In genomic region chr13:45528787-45529186, GRCm38 (mm10) we compare ENCODE assay signal across 16 mouse cellular contexts. TPM values are rescaled to one million over a fixed set of nuclear protein-coding genes. Genes with fewer than 3 reads are reported as not detected.
A peak's percentile ranks its signal among the peaks of the same experiment; 100 is the strongest.
DNase-seq lines count a peak whose midpoint lies in the region; ATAC-seq lines count a peak whose summit lies in the region.
"Had no signal": no experiment of that assay in that cellular context is flagged by ENCODE, and none has a peak within 500 bp of the region (broad histone marks: within the 10 kb centered on the region; RNA-seq: fewer than 3 reads in every experiment).

No protein-coding gene starts in this region.

- peak overlapping the region; percentile 32; the same call in 1 of the 2 replicates for H3K9ac ChIP-seq in heart, embryonic 16.5 days (ENCODE audit: low read length)
- H3K9ac ChIP-seq: forebrain, embryonic 12.5 days; kidney, embryonic 15.5 days had no signal

- H3K9me3 ChIP-seq in heart, embryonic 16.5 days (replicated peaks; ENCODE audit: control insufficient read depth, low read length): no peaks in the 10 kb centered on the region
- H3K9me3 ChIP-seq: forebrain, embryonic 12.5 days; kidney, embryonic 15.5 days had no signal

- H3K4me2 ChIP-seq in heart, embryonic 16.5 days (ENCODE audit: low read depth, low read length): peak overlapping the region; percentile 28; the same call in 1 of the 2 replicates
- H3K4me2 ChIP-seq: forebrain, embryonic 12.5 days; kidney, embryonic 15.5 days had no signal

- H3K4me1 ChIP-seq in heart, embryonic 16.5 days (ENCODE audit: control insufficient read depth, insufficient read depth, low read length): peaks cover 72% of the 10 kb centered on the region

- no peaks in the 10 kb centered on the region for H3K27me3 ChIP-seq in heart, embryonic 16.5 days (ENCODE audit: control insufficient read depth, insufficient read depth, low read length)
- H3K27me3 ChIP-seq: forebrain, embryonic 12.5 days; kidney, embryonic 15.5 days had no signal

- H3K36me3 ChIP-seq in heart, embryonic 16.5 days (ENCODE audit: control insufficient read depth, insufficient read depth): peaks cover 13% of the 10 kb centered on the region
- H3K36me3 ChIP-seq: forebrain, embryonic 12.5 days; kidney, embryonic 15.5 days had no signal

- 35% methylated on average over 4 of the region's 4 CpGs for WGBS in heart, embryonic 16.5 days

- peak; percentile 56; the same call in 1 of the 2 replicates for ATAC-seq in heart, embryonic 16.5 days (replicated peaks; ENCODE audit: extremely low read depth, insufficient read depth, low FRiP score)
- ATAC-seq in cerebellum, adult (ENCODE audit: insufficient number of reproducible peaks, low FRiP score, low TSS enrichment): peak; percentile 54; the same call in 1 of the 2 replicates
- ATAC-seq: CD4-positive, CD25-positive, alpha-beta regulatory T cell, adult 4 months had no signal

- peak overlapping the region; percentile 98 for H3K27ac ChIP-seq in heart, embryonic 16.5 days (ENCODE audit: low read length)
- H3K27ac ChIP-seq: forebrain, embryonic 12.5 days; layer of hippocampus, adult 2 months had no signal

- H3K4me3 ChIP-seq in heart, embryonic 16.5 days (ENCODE audit: low read length): no peak overlapping the region
- H3K4me3 ChIP-seq: forebrain, embryonic 12.5 days; kidney, embryonic 15.5 days; layer of hippocampus, adult 2 months had no signal

- no peak for DNase-seq in heart, postnatal 25 days (ENCODE audit: low spot score)
- peak; percentile 69 for DNase-seq in cerebellum, adult 11-12 months
- DNase-seq in cerebellum, postnatal 36 days: peak; percentile 60 to 74
- no peak for DNase-seq in ovary, adult 18-20 months (ENCODE audit: low spot score)
- DNase-seq in kidney, postnatal 36 days: no peak
- DNase-seq: adrenal gland, adult 8-10 months; embryo, embryonic 11 days; lung, postnatal 14 days; right cerebral cortex, postnatal 4 days; thymus, adult 2 months had no signal

- intact Hi-C loops in heart, postnatal 25 days (cut with DNase I): no loop called here

RNA-seq across cellular contexts. Expression of gene Gmpr, which starts 21.5 kb away (rescaled TPM):
- 213 and 219 TPM in 2 replicates for polyA plus RNA-seq in heart, embryonic 16.5 days (2015; fragmentation: Nextera tagmentation; extraction: Ambion mirVana)
- total RNA-seq in heart, postnatal 25 days (2021): 100 to 1,000 TPM; 167 to 189 TPM

Comparison
In these comparisons a context has a peak if more than half of its experiments do, and no peak if none do; other contexts are left out.
1. DNase-seq: peak in cerebellum, adult 11-12 months (single experiment) and cerebellum, postnatal 36 days (2 of 2); none in heart, postnatal 25 days (single experiment), ovary, adult 18-20 months (single experiment) and kidney, postnatal 36 days (0 of 2).